Mouse (Mus musculus): ENCODE results near the gene Vmn1r63. TPM values are rescaled to one million over a fixed set of nuclear protein-coding genes. Genes with fewer than 3 reads are reported as not detected.
"Not testable (repeated sequence)": the region's sequence is repeated elsewhere in the genome, so short reads cannot be mapped to it uniquely, and the experiment has no call there.

The Vmn1r63 gene
- polyA plus RNA-seq (2014; fragmentation: Nextera tagmentation; extraction: Ambion mirVana) = not detected in 2 replicates

DNA sequence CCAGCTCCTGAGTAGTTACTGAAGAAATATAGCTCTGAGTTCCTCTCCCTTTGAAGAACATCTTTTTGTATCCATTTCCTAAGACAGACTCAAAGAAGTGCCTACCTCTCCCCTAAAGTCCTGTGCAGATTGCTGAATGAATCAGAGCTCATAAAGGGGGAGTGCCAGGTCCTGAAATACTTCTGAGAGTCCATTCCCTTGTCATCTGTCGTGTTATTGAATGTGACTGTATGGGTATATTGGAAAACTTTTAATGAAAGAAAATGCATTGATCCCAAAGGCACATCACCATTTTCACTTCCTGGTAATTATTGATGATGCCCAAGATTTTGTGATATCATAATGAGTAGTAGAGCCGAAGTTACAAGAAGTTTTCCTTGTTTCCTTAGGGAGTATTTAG, at the start of gene Vmn1r63:
Gene Vmn1r63, minus strand, starts transcription at position 101 of the 400 bp plus-strand sequence.
- H3K4me2 ChIP-seq; DNase-seq; H3K4me1 ChIP-seq (ENCODE audit: insufficient read depth); H3K9me3 ChIP-seq (ENCODE audit: low read depth, low read length); H3K9ac ChIP-seq; ATAC-seq (ENCODE audit: insufficient read depth); H3K4me3 ChIP-seq (ENCODE audit: low read depth, low read length); H3K27ac ChIP-seq (ENCODE audit: low read depth); H3K36me3 ChIP-seq (ENCODE audit: insufficient read depth); H3K27me3 ChIP-seq (ENCODE audit: insufficient read depth, low read length): not testable (repeated sequence)
- WGBS = no CpG with 5 or more reads among the region's 2 CpGs

Other genes with a start within 250 kb of the Vmn1r63 start
- gene Vmn1r61, start 192.2 kb downstream of the Vmn1r63 start, polyA plus RNA-seq (2014; fragmentation: Nextera tagmentation; extraction: Ambion mirVana) = not detected in 2 replicates
- gene Vmn1r62, start 131.8 kb downstream of the Vmn1r63 start, polyA plus RNA-seq (2014; fragmentation: Nextera tagmentation; extraction: Ambion mirVana) = not detected in 2 replicates
- gene Vmn1r64, start 79.1 kb upstream of the Vmn1r63 start, polyA plus RNA-seq (2014; fragmentation: Nextera tagmentation; extraction: Ambion mirVana) = not detected in 2 replicates
- not detected in 2 replicates for gene Vmn1r65, start 205.6 kb upstream of the Vmn1r63 start, polyA plus RNA-seq (2014; fragmentation: Nextera tagmentation; extraction: Ambion mirVana)
- not detected in 2 replicates for gene Nlrp4c, start 239.7 kb upstream of the Vmn1r63 start, polyA plus RNA-seq (2014; fragmentation: Nextera tagmentation; extraction: Ambion mirVana)